Mouse (Mus musculus) midbrain, embryonic 13.5 days (tissue): ENCODE measurements around the gene Adipor2. TPM values are rescaled to one million over a fixed set of nuclear protein-coding genes. Genes with fewer than 3 reads are reported as not detected.

Source experiments
- ATAC-seq: fragments of 200-750 bp; cut with Nextera tagmentation; 2 replicates; pipeline ENCODE4 v1.8.0; 2017; ENCODE audit warnings: mild to moderate bottlenecking, moderate TSS enrichment, moderate library complexity
- H3K27ac ChIP-seq: fragments of 300-500 bp; sonication (generic); 2 replicates; pipeline ENCODE4 v1.5.1; 2015; ENCODE audit warnings: inconsistent platforms, mild to moderate bottlenecking, moderate library complexity
- H3K27me3 ChIP-seq: fragments of 300-500 bp; sonication (generic); 2 replicates; pipeline ENCODE4 v1.6.1; 2015; ENCODE audit warnings: mild to moderate bottlenecking, inconsistent platforms
- H3K36me3 ChIP-seq: fragments of 300-500 bp; sonication (generic); 2 replicates; pipeline ENCODE4 v1.6.1; 2015; ENCODE audit warnings: mild to moderate bottlenecking, inconsistent platforms
- H3K4me1 ChIP-seq: fragments of 300-500 bp; sonication (generic); replicated peaks from 2 replicates; pipeline ENCODE4 v1.6.1; 2015; ENCODE audit warnings: inconsistent platforms
- H3K4me2 ChIP-seq: fragments of 300-500 bp; sonication (generic); replicated peaks from 2 replicates; pipeline ENCODE4 v1.6.1; 2015; ENCODE audit warnings: moderate library complexity, mild to moderate bottlenecking, inconsistent platforms
- H3K4me3 ChIP-seq: fragments of 300-500 bp; sonication (generic); replicated peaks from 2 replicates; pipeline ENCODE4 v1.5.1; 2015; ENCODE audit warnings: mild to moderate bottlenecking, inconsistent platforms
- H3K9ac ChIP-seq: fragments of 300-500 bp; sonication (generic); replicated peaks from 2 replicates; pipeline ENCODE4 v1.6.1; 2015; ENCODE audit warnings: mild to moderate bottlenecking, inconsistent platforms
- H3K9me3 ChIP-seq: fragments of 300-500 bp; sonication (generic); 2 replicates; pipeline ENCODE4 v1.6.1; 2016; ENCODE audit warnings: mild to moderate bottlenecking, inconsistent platforms
- WGBS: fragments of 180-500 bp; shearing (Covaris S2); methylation state at CpG from one replicate; pipeline ENCODE4 v1.1.7; 2015; 5-methylcytosine and 5-hydroxymethylcytosine counted together
- polyA plus RNA-seq: library from polyadenylated mRNA; unstranded; fragments of >200 nt; fragmentation: Nextera tagmentation; extraction: Ambion mirVana; gene quantifications from 2 replicates; pipeline ENCODE4 v1.2.1, GENCODE M21; 2015

Gene Adipor2
- polyA plus RNA-seq, 1 experiment from 2014 or later: 38.1 TPM

- WGBS: 49% methylated on average over 16 of the region's 16 CpGs
- no peaks in the 10 kb centered on the region for H3K9me3 ChIP-seq
- no peak overlapping the region for H3K27ac ChIP-seq
- H3K9ac ChIP-seq: no peak overlapping the region
- H3K4me3 ChIP-seq: no peak overlapping the region
- no peak overlapping the region for H3K4me2 ChIP-seq
- no peak for ATAC-seq
- H3K4me1 ChIP-seq: no peaks in the 10 kb centered on the region
- H3K27me3 ChIP-seq: peaks cover 4% of the 10 kb centered on the region
- H3K36me3 ChIP-seq: no peaks in the 10 kb centered on the region
These were observed 97.0 kb downstream of the Adipor2 start for GRCm38 (mm10) chr6:119320481-119320880.

- Histone ChIP-seq H3K36me3 (no peaks in the 10 kb centered on the region), H3K9me3 (no peaks in the 10 kb centered on the region), H3K4me1 (peaks cover 7% of the 10 kb centered on the region), H3K9ac (no peak overlapping the region), H3K4me3 (no peak overlapping the region), H3K4me2 (no peak overlapping the region), H3K27ac (no peak overlapping the region), H3K27me3 (peaks cover 4% of the 10 kb centered on the region)
- no peak for ATAC-seq
- WGBS: 84% methylated on average over 2 of the region's 2 CpGs
These were observed 98.1 kb downstream of the Adipor2 start for GRCm38 (mm10) chr6:119319358-119319757.

GRCm38 (mm10) chr6:119318732-119319131, 98.8 kb downstream of the Adipor2 start:
- WGBS: 50% methylated on average over 9 of the region's 9 CpGs
- no peak overlapping the region for H3K27ac ChIP-seq
- no peak overlapping the region for H3K4me2 ChIP-seq
- H3K4me3 ChIP-seq: no peak overlapping the region
- H3K27me3 ChIP-seq: no peaks in the 10 kb centered on the region; the same call in 1 of the 2 replicates
- no peaks in the 10 kb centered on the region for H3K9me3 ChIP-seq
- H3K4me1 ChIP-seq: peaks cover 13% of the 10 kb centered on the region
- H3K9ac ChIP-seq: no peak overlapping the region
- ATAC-seq: peak; percentile 68
- no peaks in the 10 kb centered on the region for H3K36me3 ChIP-seq

- H3K27me3 ChIP-seq: no peaks in the 10 kb centered on the region
- H3K36me3 ChIP-seq: no peaks in the 10 kb centered on the region
- no peak overlapping the region for H3K9ac ChIP-seq
- no peak overlapping the region for H3K4me2 ChIP-seq
- H3K4me3 ChIP-seq: no peak overlapping the region
- no peak for ATAC-seq
- H3K4me1 ChIP-seq: peaks cover 21% of the 10 kb centered on the region
- no peak overlapping the region for H3K27ac ChIP-seq
- H3K9me3 ChIP-seq: no peaks in the 10 kb centered on the region
- WGBS: 68% methylated on average over 7 of the region's 7 CpGs
These were observed 102.6 kb downstream of the Adipor2 start for GRCm38 (mm10) chr6:119314751-119315476.

GRCm38 (mm10) chr6:119313588-119314375, 103.7 kb downstream of the Adipor2 start:
- WGBS: 50% methylated on average over 14 of the region's 14 CpGs
- peak; percentile 81 for ATAC-seq
- H3K27me3 ChIP-seq: no peaks in the 10 kb centered on the region
- no peak overlapping the region for H3K4me3 ChIP-seq
- peaks cover 21% of the 10 kb centered on the region for H3K4me1 ChIP-seq
- no peaks in the 10 kb centered on the region for H3K9me3 ChIP-seq
- peak overlapping the region; percentile 45; the same call in 1 of the 2 replicates for H3K9ac ChIP-seq
- H3K4me2 ChIP-seq: no peak overlapping the region
- H3K27ac ChIP-seq: peak overlapping the region; percentile 72
- H3K36me3 ChIP-seq: no peaks in the 10 kb centered on the region

GRCm38 (mm10) chr6:119313096-119313495, 104.4 kb downstream of the Adipor2 start:
- peak overlapping the region; percentile 72 for H3K27ac ChIP-seq
- H3K9ac ChIP-seq: peak overlapping the region; percentile 45; the same call in 1 of the 2 replicates
- no peaks in the 10 kb centered on the region for H3K36me3 ChIP-seq
- no peaks in the 10 kb centered on the region for H3K9me3 ChIP-seq
- no peaks in the 10 kb centered on the region for H3K27me3 ChIP-seq
- 71% methylated on average over 3 of the region's 3 CpGs for WGBS
- H3K4me1 ChIP-seq: peaks cover 22% of the 10 kb centered on the region
- peak; percentile 31 for ATAC-seq
- no peak overlapping the region for H3K4me3 ChIP-seq
- no peak overlapping the region for H3K4me2 ChIP-seq

GRCm38 (mm10) chr6:119312381-119312780, 105.1 kb downstream of the Adipor2 start:
- Histone ChIP-seq H3K4me2 (no peak overlapping the region), H3K36me3 (no peaks in the 10 kb centered on the region), H3K4me1 (peaks cover 24% of the 10 kb centered on the region), H3K9ac (no peak overlapping the region), H3K27ac (no peak overlapping the region), H3K4me3 (no peak overlapping the region), H3K27me3 (no peaks in the 10 kb centered on the region), H3K9me3 (no peaks in the 10 kb centered on the region)
- WGBS: 86% methylated on average over 6 of the region's 6 CpGs
- ATAC-seq: no peak

- H3K27ac ChIP-seq: no peak overlapping the region
- ATAC-seq: no peak
- H3K4me3 ChIP-seq: no peak overlapping the region
- H3K9me3 ChIP-seq: no peaks in the 10 kb centered on the region
- no peak overlapping the region for H3K9ac ChIP-seq
- peaks cover 24% of the 10 kb centered on the region for H3K4me1 ChIP-seq
- H3K4me2 ChIP-seq: no peak overlapping the region
- no peaks in the 10 kb centered on the region for H3K36me3 ChIP-seq
- 62% methylated on average over 9 of the region's 9 CpGs for WGBS
- no peaks in the 10 kb centered on the region for H3K27me3 ChIP-seq
These were observed 107.3 kb downstream of the Adipor2 start for GRCm38 (mm10) chr6:119310176-119310575.

GRCm38 (mm10) chr6:119307867-119308413, 109.6 kb downstream of the Adipor2 start:
- Histone ChIP-seq H3K9ac (no peak overlapping the region), H3K27me3 (no peaks in the 10 kb centered on the region), H3K4me2 (no peak overlapping the region), H3K4me1 (peaks cover 3% of the 10 kb centered on the region; the same call in 1 of the 2 replicates), H3K36me3 (no peaks in the 10 kb centered on the region), H3K4me3 (no peak overlapping the region), H3K27ac (no peak overlapping the region), H3K9me3 (no peaks in the 10 kb centered on the region)
- WGBS: 42% methylated on average over 10 of the region's 10 CpGs
- no peak for ATAC-seq

GRCm38 (mm10) chr6:119303331-119303730, 114.2 kb downstream of the Adipor2 start:
- no peak overlapping the region for H3K27ac ChIP-seq
- no peaks in the 10 kb centered on the region for H3K36me3 ChIP-seq
- no peak overlapping the region for H3K4me3 ChIP-seq
- no peak for ATAC-seq
- no peaks in the 10 kb centered on the region for H3K27me3 ChIP-seq
- H3K9ac ChIP-seq: no peak overlapping the region
- no peaks in the 10 kb centered on the region for H3K9me3 ChIP-seq
- 0 out of 2 replicates have a peak, but pooled peaks cover 3% of the 10 kb centered on the region for H3K4me1 ChIP-seq
- WGBS: 91% methylated on average over 6 of the region's 6 CpGs
- H3K4me2 ChIP-seq: no peak overlapping the region
